Mouse (Mus musculus): ENCODE measurements around the gene 2810006K23Rik.

DNA sequence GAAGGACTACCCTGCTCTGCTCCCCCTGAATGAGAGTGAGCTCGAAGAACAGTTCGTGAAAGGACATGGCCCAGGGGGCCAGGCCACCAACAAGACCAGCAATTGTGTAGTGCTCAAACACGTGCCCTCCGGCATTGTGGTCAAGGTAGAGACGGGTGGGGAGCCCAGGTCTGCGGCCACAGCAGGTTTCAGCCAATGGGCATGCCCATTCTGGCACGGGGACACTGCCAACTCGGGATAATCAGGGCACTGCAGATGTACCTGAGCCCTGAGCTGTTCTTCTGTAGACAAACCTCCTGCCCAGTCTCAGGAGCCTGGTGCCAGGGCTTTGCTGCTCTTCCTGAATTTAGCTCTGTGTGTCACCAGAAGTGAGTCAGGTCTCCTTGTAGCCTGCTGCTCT is 10.9 kb downstream of the 2810006K23Rik start:
- no peak for TF ChIP-seq POLR2A (IDR thresholded peaks at IDR 0.05; ENCODE audit: control insufficient read depth, extremely low read depth, insufficient read depth, low read length, poor library complexity)
- TF ChIP-seq CTCF (IDR thresholded peaks at IDR 0.05; ENCODE audit: borderline replicate concordance, control insufficient read depth, extremely low read depth, insufficient read depth, low read length, poor library complexity) = no peak

All from thymus, adult 2 months (tissue).